Mouse (Mus musculus): Measurements from ENCODE around the gene Nlrp6. TPM values are rescaled to one million over a fixed set of nuclear protein-coding genes. Genes with fewer than 3 reads are reported as not detected.
"Not testable (repeated sequence)": the region's sequence is repeated elsewhere in the genome, so short reads cannot be mapped to it uniquely, and the experiment has no call there.

Gene Nlrp6
- polyA plus RNA-seq, 1 experiment from 2014 or later, result not detected

GRCm38 (mm10) chr7:140966921-140967320 is 46.2 kb downstream of the Nlrp6 start, which contains the start of gene Ifitm1:
Ifitm1 (plus strand) TSS chr7:140967221.
- 87% methylated on average over 4 of the region's 4 CpGs for WGBS (ENCODE audit: missing documents)
- H3K4me3 ChIP-seq (ENCODE audit: inconsistent target), result no peak within 1 kb of the TSS

GRCm38 (mm10) chr7:140967862-140968591 is 47.3 kb downstream of the Nlrp6 start:
- WGBS (ENCODE audit: missing documents), result 28% methylated on average over 11 of the region's 14 CpGs
- Histone ChIP-seq H3K36me3 (ENCODE audit: inconsistent target) (no peaks in the 10 kb centered on the region), H3K27ac (no peak overlapping the region), H3K79me2 (ENCODE audit: inconsistent target) (no peaks in the 10 kb centered on the region), H3K4me3 (ENCODE audit: inconsistent target) (no peak overlapping the region)

More at GRCm38 (mm10) chr7:140966921-140967320, 46.2 kb downstream of the Nlrp6 start, which contains the start of gene Ifitm1:
- H3K79me2 ChIP-seq (ENCODE audit: inconsistent target), result no peaks in the 10 kb centered on the region
- H3K36me3 ChIP-seq (ENCODE audit: inconsistent target), result no peaks in the 10 kb centered on the region
- no peak within 1 kb of the TSS for H3K27ac ChIP-seq

GRCm38 (mm10) chr7:140968710-140969109 is 48.0 kb downstream of the Nlrp6 start:
- H3K27ac ChIP-seq; H3K4me3 ChIP-seq (ENCODE audit: inconsistent target); H3K36me3 ChIP-seq (ENCODE audit: inconsistent target); H3K79me2 ChIP-seq (ENCODE audit: inconsistent target): not testable (repeated sequence)
- 54% methylated on average over 3 of the region's 3 CpGs for WGBS (ENCODE audit: missing documents)

GRCm38 (mm10) chr7:140970931-140971330 is 50.2 kb downstream of the Nlrp6 start:
- no peaks in the 10 kb centered on the region for H3K36me3 ChIP-seq (ENCODE audit: inconsistent target)
- no peak overlapping the region for H3K27ac ChIP-seq
- no peaks in the 10 kb centered on the region for H3K79me2 ChIP-seq (ENCODE audit: inconsistent target)
- WGBS (ENCODE audit: missing documents), result 52% methylated on average over 7 of the region's 7 CpGs
- H3K4me3 ChIP-seq (ENCODE audit: inconsistent target), result no peak overlapping the region

GRCm38 (mm10) chr7:140971479-140972171 is 50.9 kb downstream of the Nlrp6 start:
- Histone ChIP-seq H3K27ac (no peak overlapping the region), H3K36me3 (ENCODE audit: inconsistent target) (no peaks in the 10 kb centered on the region), H3K79me2 (ENCODE audit: inconsistent target) (no peaks in the 10 kb centered on the region), H3K4me3 (ENCODE audit: inconsistent target) (no peak overlapping the region)
- 95% methylated on average over 8 of the region's 8 CpGs for WGBS (ENCODE audit: missing documents)

GRCm38 (mm10) chr7:140973396-140974165 is 52.9 kb downstream of the Nlrp6 start:
- H3K27ac ChIP-seq, result no peak overlapping the region
- no peak overlapping the region for H3K4me3 ChIP-seq (ENCODE audit: inconsistent target)
- H3K79me2 ChIP-seq (ENCODE audit: inconsistent target), result no peaks in the 10 kb centered on the region
- no peaks in the 10 kb centered on the region for H3K36me3 ChIP-seq (ENCODE audit: inconsistent target)
- 72% methylated on average over 14 of the region's 14 CpGs for WGBS (ENCODE audit: missing documents)

- Histone ChIP-seq H3K4me3 (ENCODE audit: inconsistent target) (no peak overlapping the region), H3K79me2 (ENCODE audit: inconsistent target) (no peaks in the 10 kb centered on the region), H3K36me3 (ENCODE audit: inconsistent target) (no peaks in the 10 kb centered on the region), H3K27ac (no peak overlapping the region)
- 45% methylated on average over 9 of the region's 9 CpGs for WGBS (ENCODE audit: missing documents)
Observed at GRCm38 (mm10) chr7:140974940-140975339, 54.2 kb downstream of the Nlrp6 start.

- Histone ChIP-seq H3K27ac (no peak overlapping the region), H3K79me2 (ENCODE audit: inconsistent target) (no peaks in the 10 kb centered on the region), H3K36me3 (ENCODE audit: inconsistent target) (no peaks in the 10 kb centered on the region), H3K4me3 (ENCODE audit: inconsistent target) (no peak overlapping the region)
- 83% methylated on average over 3 of the region's 3 CpGs for whole genome bisulfite sequencing (ENCODE audit: missing documents)
Observed at GRCm38 (mm10) chr7:140975465-140975864, 54.8 kb downstream of the Nlrp6 start.

- H3K4me3 ChIP-seq (ENCODE audit: inconsistent target); H3K36me3 ChIP-seq (ENCODE audit: inconsistent target); H3K27ac ChIP-seq; H3K79me2 ChIP-seq (ENCODE audit: inconsistent target): not testable (repeated sequence)
- 76% methylated on average over 8 of the region's 9 CpGs for WGBS (ENCODE audit: missing documents)
Observed at GRCm38 (mm10) chr7:140976720-140977119, 56.0 kb downstream of the Nlrp6 start.

Other genes with a start within 250 kb of the Nlrp6 start
- not detected in 3 replicates for gene Olfr45, start 239.0 kb upstream of the Nlrp6 start, polyA plus RNA-seq (2018)
- not detected in 3 replicates for gene Olfr541, start 223.6 kb upstream of the Nlrp6 start, polyA plus RNA-seq (2018)
- not detected in 3 replicates for gene Cyp2e1, start 157.2 kb upstream of the Nlrp6 start, polyA plus RNA-seq (2018)
- 0.50 to 0.64 TPM in 2 of 3 replicates, not detected in the other for gene Syce1, start 133.1 kb upstream of the Nlrp6 start, polyA plus RNA-seq (2018)
- 0.17 to 0.31 TPM (median 0.19 TPM) in 3 replicates for gene Zfp941, start 98.7 kb upstream of the Nlrp6 start, polyA plus RNA-seq (2018)
- gene Urah, start 85.9 kb upstream of the Nlrp6 start, polyA plus RNA-seq (2018), result not detected in 3 replicates
- not detected in 3 replicates for gene Scgb1c1, start 75.4 kb upstream of the Nlrp6 start, polyA plus RNA-seq (2018)
- gene Odf3, start 73.1 kb upstream of the Nlrp6 start, polyA plus RNA-seq (2018), result not detected in 3 replicates
- gene Gm45785, start 64.6 kb upstream of the Nlrp6 start, polyA plus RNA-seq (2018), result not detected in 3 replicates
- gene Ric8a, start 63.9 kb upstream of the Nlrp6 start, polyA plus RNA-seq (2018), result 18.7 to 48.4 TPM (median 41.3 TPM) in 3 replicates
- gene Bet1l, start 63.3 kb upstream of the Nlrp6 start, polyA plus RNA-seq (2018), result 8.0 to 19.0 TPM (median 14.4 TPM) in 3 replicates
- 77.6 to 104 TPM (median 78.6 TPM) in 3 replicates for gene Psmd13, start 38.9 kb upstream of the Nlrp6 start, polyA plus RNA-seq (2018)
- 4.8 to 16.9 TPM (median 7.6 TPM) in 3 replicates for gene Sirt3, start 38.6 kb upstream of the Nlrp6 start, polyA plus RNA-seq (2018)
- gene Cox8b, start 20.5 kb upstream of the Nlrp6 start, polyA plus RNA-seq (2018), result not detected in 3 replicates
- 6.3 to 9.2 TPM (median 7.2 TPM) in 3 replicates for gene Pgghg, start 20.5 kb downstream of the Nlrp6 start, polyA plus RNA-seq (2018)
- 0.30 to 1.0 TPM in 2 of 3 replicates, not detected in the other for gene Ifitm5, start 29.4 kb downstream of the Nlrp6 start, polyA plus RNA-seq (2018)
- gene Gm45717, start 35.0 kb downstream of the Nlrp6 start, polyA plus RNA-seq (2018), result 0.87 TPM in 1 of 3 replicates, not detected in the others
- 471 to 1,093 TPM (median 749 TPM) in 3 replicates for gene Ifitm2, start 35.1 kb downstream of the Nlrp6 start, polyA plus RNA-seq (2018)
- gene Ifitm1, start 46.3 kb downstream of the Nlrp6 start, polyA plus RNA-seq (2018), result 4.7 to 18.2 TPM (median 4.8 TPM) in 3 replicates
- 596 to 2,531 TPM (median 1,114 TPM) in 3 replicates for gene Ifitm3, start 89.9 kb downstream of the Nlrp6 start, polyA plus RNA-seq (2018)
- 4.1 to 21.4 TPM (median 7.4 TPM) in 3 replicates for gene Ifitm6, start 97.0 kb downstream of the Nlrp6 start, polyA plus RNA-seq (2018)
- not detected in 3 replicates for gene Gm17387, start 108.2 kb downstream of the Nlrp6 start, polyA plus RNA-seq (2018)
- gene B4galnt4, start 140.2 kb downstream of the Nlrp6 start, polyA plus RNA-seq (2018), result not detected in 3 replicates
- not detected in 3 replicates for gene Pkp3, start 157.3 kb downstream of the Nlrp6 start, polyA plus RNA-seq (2018)
- 0.50 to 2.0 TPM (median 0.58 TPM) in 3 replicates for gene Sigirr, start 179.7 kb downstream of the Nlrp6 start, polyA plus RNA-seq (2018)
- gene Ano9, start 196.9 kb downstream of the Nlrp6 start, polyA plus RNA-seq (2018), result not detected in 3 replicates
- gene Ptdss2, start 201.5 kb downstream of the Nlrp6 start, polyA plus RNA-seq (2018), result 12.0 to 19.0 TPM (median 15.6 TPM) in 3 replicates

All from macrophage (primary cell).